Mouse (Mus musculus) liver, adult 2 months (tissue): Measurements from ENCODE around the gene Tbc1d5.

Experiments
- CTCF ChIP-seq: fragments of 200-500 bp; IDR thresholded peaks from 2 replicates; pipeline ENCODE4 v1.5.1; 2011; ENCODE audit warnings: low read depth, low read length, control low read depth
- POLR2A ChIP-seq: fragments of 200-500 bp; IDR thresholded peaks from 2 replicates; pipeline ENCODE4 v1.6.1; 2011; ENCODE audit warnings: low read length, control low read depth; ENCODE audit not compliant: insufficient read depth; ENCODE audit errors: extremely low read depth

- TF ChIP-seq CTCF (no peak), POLR2A (no peak)
Observed at GRCm38 (mm10) chr17:50987935-50988334, 191.2 kb downstream of the Tbc1d5 start.
